Mouse (Mus musculus) midbrain, embryonic 15.5 days (tissue): ENCODE measurements around the gene Rbm19. TPM values are rescaled to one million over a fixed set of nuclear protein-coding genes. Genes with fewer than 3 reads are reported as not detected.

Experiments
- ATAC-seq: fragments of 200-750 bp; cut with Nextera tagmentation; replicated peaks from 2 replicates; pipeline ENCODE4 v1.8.0; 2017; ENCODE audit warnings: moderate TSS enrichment
- H3K27ac ChIP-seq: fragments of 300-500 bp; sonication (generic); 2 replicates; pipeline ENCODE4 v1.5.1; 2015; ENCODE audit warnings: mild to moderate bottlenecking, inconsistent platforms
- H3K27me3 ChIP-seq: fragments of 300-500 bp; sonication (generic); replicated peaks from 2 replicates; pipeline ENCODE4 v1.6.1; 2015; ENCODE audit warnings: inconsistent platforms
- H3K36me3 ChIP-seq: fragments of 300-500 bp; sonication (generic); replicated peaks from 2 replicates; pipeline ENCODE4 v1.6.1; 2015; ENCODE audit warnings: inconsistent platforms
- H3K4me1 ChIP-seq: fragments of 300-500 bp; sonication (generic); 2 replicates; pipeline ENCODE4 v1.6.1; 2015; ENCODE audit warnings: inconsistent platforms
- H3K4me2 ChIP-seq: fragments of 300-500 bp; sonication (generic); 2 replicates; pipeline ENCODE4 v1.6.1; 2015; ENCODE audit warnings: inconsistent platforms, mild to moderate bottlenecking, moderate library complexity
- H3K4me3 ChIP-seq: fragments of 300-500 bp; sonication (generic); 2 replicates; pipeline ENCODE4 v1.5.1; 2015; ENCODE audit warnings: mild to moderate bottlenecking, inconsistent platforms
- H3K9ac ChIP-seq: fragments of 300-500 bp; sonication (generic); 2 replicates; pipeline ENCODE4 v1.6.1; 2015; ENCODE audit warnings: mild to moderate bottlenecking, inconsistent platforms
- H3K9me3 ChIP-seq: fragments of 300-500 bp; sonication (generic); 2 replicates; pipeline ENCODE4 v1.6.1; 2016; ENCODE audit warnings: inconsistent platforms
- WGBS: fragments of 180-500 bp; shearing (Covaris S2); methylation state at CpG from one replicate; pipeline ENCODE4 v1.1.7; 2015; ENCODE audit warnings: mixed read lengths; 5-methylcytosine and 5-hydroxymethylcytosine counted together
- polyA plus RNA-seq: library from polyadenylated mRNA; unstranded; fragments of >200 nt; fragmentation: Nextera tagmentation; extraction: Ambion mirVana; gene quantifications from 2 replicates; pipeline ENCODE4 v1.2.1, GENCODE M21; 2015

Rbm19 gene
- polyA plus RNA-seq = 18.8 and 22.2 TPM in 2 replicates

GRCm38 (mm10) chr5:120116261-120117050 lies at the start of gene Rbm19:
Gene Rbm19, plus strand, starts transcription at chr5:120116465.
- WGBS = under 1% methylated on average over 46 of the region's 46 CpGs
- Histone ChIP-seq H3K9me3 (no peaks in the 10 kb centered on the region), H3K9ac (peak within 1 kb of the TSS; percentile 52), H3K36me3 (peaks cover 14% of the 10 kb centered on the region; the same call in 1 of the 2 replicates), H3K4me3 (peak within 1 kb of the TSS; percentile 89), H3K27me3 (peaks cover 6% of the 10 kb centered on the region; the same call in 1 of the 2 replicates), H3K4me2 (peak within 1 kb of the TSS; percentile 96), H3K27ac (peak within 1 kb of the TSS; percentile 78), H3K4me1 (peaks cover 9% of the 10 kb centered on the region)
- ATAC-seq = peak; percentile 86

- Histone ChIP-seq H3K27me3 (no peaks in the 10 kb centered on the region), H3K4me1 (0 out of 2 replicates have a peak, but pooled peaks cover 3% of the 10 kb centered on the region), H3K9ac (no peak overlapping the region), H3K27ac (no peak overlapping the region), H3K36me3 (no peaks in the 10 kb centered on the region), H3K4me3 (no peak overlapping the region), H3K9me3 (no peaks in the 10 kb centered on the region), H3K4me2 (no peak overlapping the region)
- ATAC-seq = no peak
- WGBS = 57% methylated on average over 6 of the region's 6 CpGs
Measured at GRCm38 (mm10) chr5:120067266-120067665, 49.0 kb upstream of the Rbm19 start.

- WGBS = 72% methylated on average over 9 of the region's 9 CpGs
- no peaks in the 10 kb centered on the region for H3K9me3 ChIP-seq
- no peak overlapping the region for H3K4me2 ChIP-seq
- H3K27me3 ChIP-seq = no peaks in the 10 kb centered on the region
- no peaks in the 10 kb centered on the region for H3K36me3 ChIP-seq
- no peak overlapping the region for H3K27ac ChIP-seq
- no peak for ATAC-seq
- no peak overlapping the region for H3K9ac ChIP-seq
- no peak overlapping the region for H3K4me3 ChIP-seq
- no peaks in the 10 kb centered on the region for H3K4me1 ChIP-seq
Measured at GRCm38 (mm10) chr5:120074101-120074500, 42.2 kb upstream of the Rbm19 start.

- ATAC-seq = no peak
- 77% methylated on average over 9 of the region's 9 CpGs for WGBS
Measured at GRCm38 (mm10) chr5:120080027-120080426, 36.2 kb upstream of the Rbm19 start.

GRCm38 (mm10) chr5:120080468-120080867 lies 35.8 kb upstream of the Rbm19 start:
- WGBS = 91% methylated on average over 6 of the region's 6 CpGs
- Histone ChIP-seq H3K4me2 (no peak overlapping the region), H3K4me1 (no peaks in the 10 kb centered on the region), H3K36me3 (no peaks in the 10 kb centered on the region), H3K27me3 (0 out of 2 replicates have a peak, but pooled peaks cover 6% of the 10 kb centered on the region), H3K4me3 (no peak overlapping the region), H3K27ac (no peak overlapping the region), H3K9me3 (no peaks in the 10 kb centered on the region), H3K9ac (no peak overlapping the region)
- ATAC-seq = no peak

More at GRCm38 (mm10) chr5:120080027-120080426, 36.2 kb upstream of the Rbm19 start:
- Histone ChIP-seq H3K4me2 (no peak overlapping the region), H3K4me3 (no peak overlapping the region), H3K27me3 (0 out of 2 replicates have a peak, but pooled peaks cover 6% of the 10 kb centered on the region), H3K4me1 (no peaks in the 10 kb centered on the region), H3K27ac (no peak overlapping the region), H3K9ac (no peak overlapping the region), H3K36me3 (no peaks in the 10 kb centered on the region), H3K9me3 (no peaks in the 10 kb centered on the region)

GRCm38 (mm10) chr5:120088561-120088960 lies 27.7 kb upstream of the Rbm19 start:
- no peak overlapping the region for H3K27ac ChIP-seq
- H3K4me2 ChIP-seq = peak overlapping the region; percentile 28; the same call in 1 of the 2 replicates
- H3K9me3 ChIP-seq = no peaks in the 10 kb centered on the region
- no peaks in the 10 kb centered on the region; the same call in 1 of the 2 replicates for H3K4me1 ChIP-seq
- peaks cover 21% of the 10 kb centered on the region for H3K27me3 ChIP-seq
- 1% methylated on average over 16 of the region's 16 CpGs for WGBS
- no peaks in the 10 kb centered on the region for H3K36me3 ChIP-seq
- no peak overlapping the region for H3K9ac ChIP-seq
- no peak for ATAC-seq
- no peak overlapping the region for H3K4me3 ChIP-seq

- H3K27ac ChIP-seq = no peak overlapping the region
- H3K9ac ChIP-seq = no peak overlapping the region
- no peaks in the 10 kb centered on the region for H3K36me3 ChIP-seq
- H3K27me3 ChIP-seq = peaks cover 12% of the 10 kb centered on the region
- WGBS = 54% methylated on average over 7 of the region's 7 CpGs
- no peak overlapping the region for H3K4me3 ChIP-seq
- no peaks in the 10 kb centered on the region for H3K4me1 ChIP-seq
- ATAC-seq = no peak
- no peak overlapping the region for H3K4me2 ChIP-seq
- H3K9me3 ChIP-seq = no peaks in the 10 kb centered on the region
Measured at GRCm38 (mm10) chr5:120094602-120095001, 21.7 kb upstream of the Rbm19 start.

GRCm38 (mm10) chr5:120097042-120097441 lies 19.2 kb upstream of the Rbm19 start:
- H3K9me3 ChIP-seq = no peaks in the 10 kb centered on the region
- no peak overlapping the region for H3K4me3 ChIP-seq
- 79% methylated on average over 9 of the region's 9 CpGs for WGBS
- no peaks in the 10 kb centered on the region for H3K36me3 ChIP-seq
- no peaks in the 10 kb centered on the region for H3K4me1 ChIP-seq
- ATAC-seq = no peak
- no peak overlapping the region for H3K9ac ChIP-seq
- no peak overlapping the region for H3K27ac ChIP-seq
- H3K27me3 ChIP-seq = peaks cover 4% of the 10 kb centered on the region; the same call in 1 of the 2 replicates
- no peak overlapping the region for H3K4me2 ChIP-seq

GRCm38 (mm10) chr5:120100814-120101213 lies 15.5 kb upstream of the Rbm19 start:
- Histone ChIP-seq H3K4me3 (no peak overlapping the region), H3K27me3 (no peaks in the 10 kb centered on the region), H3K9me3 (no peaks in the 10 kb centered on the region), H3K36me3 (no peaks in the 10 kb centered on the region), H3K27ac (no peak overlapping the region), H3K4me1 (no peaks in the 10 kb centered on the region), H3K9ac (no peak overlapping the region), H3K4me2 (no peak overlapping the region)
- no peak for ATAC-seq
- 82% methylated on average over 6 of the region's 6 CpGs for WGBS

GRCm38 (mm10) chr5:120102097-120102496 lies 14.2 kb upstream of the Rbm19 start:
- Histone ChIP-seq H3K4me3 (no peak overlapping the region), H3K36me3 (no peaks in the 10 kb centered on the region), H3K4me2 (no peak overlapping the region), H3K9ac (no peak overlapping the region), H3K4me1 (no peaks in the 10 kb centered on the region), H3K27me3 (no peaks in the 10 kb centered on the region), H3K9me3 (no peaks in the 10 kb centered on the region), H3K27ac (no peak overlapping the region)
- no peak for ATAC-seq
- WGBS = 90% methylated on average over 8 of the region's 8 CpGs

- no peak overlapping the region for H3K27ac ChIP-seq
- H3K4me1 ChIP-seq = no peaks in the 10 kb centered on the region
- no peaks in the 10 kb centered on the region for H3K36me3 ChIP-seq
- 19% methylated on average over 12 of the region's 12 CpGs for WGBS
- H3K9me3 ChIP-seq = no peaks in the 10 kb centered on the region
- no peaks in the 10 kb centered on the region for H3K27me3 ChIP-seq
- no peak overlapping the region for H3K4me2 ChIP-seq
- no peak overlapping the region for H3K9ac ChIP-seq
- H3K4me3 ChIP-seq = no peak overlapping the region
- no peak for ATAC-seq
Measured at GRCm38 (mm10) chr5:120102732-120103131, 13.5 kb upstream of the Rbm19 start.

GRCm38 (mm10) chr5:120103458-120103857 lies 12.8 kb upstream of the Rbm19 start:
- Histone ChIP-seq H3K36me3 (no peaks in the 10 kb centered on the region), H3K9me3 (no peaks in the 10 kb centered on the region), H3K9ac (no peak overlapping the region), H3K4me2 (no peak overlapping the region), H3K27ac (no peak overlapping the region), H3K27me3 (0 out of 2 replicates have a peak, but pooled peaks cover 4% of the 10 kb centered on the region), H3K4me1 (no peaks in the 10 kb centered on the region), H3K4me3 (no peak overlapping the region)
- no peak for ATAC-seq
- WGBS = 77% methylated on average over 12 of the region's 12 CpGs
